Mouse (Mus musculus) spleen, adult 2 months (tissue): Measurements from ENCODE around the gene Tnfrsf1a. TPM values are rescaled to one million over a fixed set of nuclear protein-coding genes. Genes with fewer than 3 reads are reported as not detected.
A peak's percentile ranks its signal among the peaks of the same experiment; 100 is the strongest.

Source experiments
- DNase-seq, 2 experiments: peaks; one replicate each; pipeline versions ENCODE4 v3.0.0 to v3.0.0-alpha.2; 2012 to 2021; ENCODE audit warnings: low spot score in 2 of 2, low read depth in 1 of 2
- H3K27ac ChIP-seq: fragments of 200-500 bp; 2 replicates; pipeline ENCODE4 v1.5.1; 2012; ENCODE audit warnings: low read length, inconsistent platforms; ENCODE audit not compliant: insufficient read depth
- H3K27me3 ChIP-seq: fragments of 200-500 bp; 2 replicates; pipeline ENCODE4 v1.6.1; 2012; ENCODE audit warnings: mild to moderate bottlenecking, moderate library complexity, low read length, inconsistent platforms; ENCODE audit not compliant: control insufficient read depth, insufficient read depth
- H3K36me3 ChIP-seq: fragments of 200-500 bp; 2 replicates; pipeline ENCODE4 v1.6.1; 2012; ENCODE audit warnings: mild to moderate bottlenecking, low read length, inconsistent platforms; ENCODE audit not compliant: control insufficient read depth, insufficient read depth
- H3K4me1 ChIP-seq: fragments of 200-500 bp; 2 replicates; pipeline ENCODE4 v1.6.1; 2011; ENCODE audit warnings: inconsistent platforms; ENCODE audit not compliant: control insufficient read depth, insufficient read depth, insufficient read length
- H3K4me3 ChIP-seq: fragments of 200-500 bp; 2 replicates; pipeline ENCODE4 v1.5.1; 2011; ENCODE audit warnings: mild to moderate bottlenecking, inconsistent platforms; ENCODE audit not compliant: insufficient read depth, insufficient read length; ENCODE audit errors: extremely low read depth
- CTCF ChIP-seq: fragments of 200-500 bp; IDR thresholded peaks from 2 replicates; pipeline ENCODE4 v1.5.1; 2011; ENCODE audit warnings: mild to moderate bottlenecking, inconsistent platforms; ENCODE audit not compliant: insufficient read depth, insufficient read length, insufficient replicate concordance; ENCODE audit errors: extremely low read depth
- POLR2A ChIP-seq: fragments of 200-500 bp; IDR thresholded peaks from 2 replicates; pipeline ENCODE4 v1.6.1; 2011; ENCODE audit warnings: low read depth, low read length, inconsistent platforms
- WGBS: fragments of 180-500 bp; shearing (Covaris S2); methylation state at CpG from one replicate; pipeline ENCODE4 v1.1.7; 2018; 5-methylcytosine and 5-hydroxymethylcytosine counted together
- polyA plus RNA-seq: library from polyadenylated mRNA; depleted of rRNA; stranded (reverse); fragments of >200 nt; gene quantifications from 2 replicates; pipeline ENCODE4 v1.2.3, GENCODE M21; 2012

Gene Tnfrsf1a
- polyA plus RNA-seq, 1 experiment = 51.3 TPM

DNA sequence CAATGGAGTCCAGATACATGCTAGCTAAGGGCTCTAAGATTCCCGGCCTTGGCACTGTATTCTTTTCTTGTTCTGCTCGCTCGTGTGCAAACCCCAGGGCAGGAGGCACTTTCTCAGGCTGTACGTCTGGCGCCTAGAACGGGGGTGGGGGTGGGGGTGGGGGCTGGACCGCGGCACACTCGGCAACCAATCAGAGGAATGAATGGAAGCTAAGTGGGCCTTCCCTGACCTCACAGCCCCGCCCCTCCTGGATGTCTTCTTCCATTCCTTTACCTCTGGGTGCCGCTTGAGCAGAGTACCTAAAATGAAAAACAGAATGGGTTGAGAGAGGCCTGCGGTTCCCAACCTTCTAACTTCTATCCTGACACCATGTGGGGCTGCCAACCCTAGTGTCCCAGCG lies 40.2 kb upstream of the Tnfrsf1a start:
- WGBS = 85% methylated on average over 13 of the region's 13 CpGs

DNA sequence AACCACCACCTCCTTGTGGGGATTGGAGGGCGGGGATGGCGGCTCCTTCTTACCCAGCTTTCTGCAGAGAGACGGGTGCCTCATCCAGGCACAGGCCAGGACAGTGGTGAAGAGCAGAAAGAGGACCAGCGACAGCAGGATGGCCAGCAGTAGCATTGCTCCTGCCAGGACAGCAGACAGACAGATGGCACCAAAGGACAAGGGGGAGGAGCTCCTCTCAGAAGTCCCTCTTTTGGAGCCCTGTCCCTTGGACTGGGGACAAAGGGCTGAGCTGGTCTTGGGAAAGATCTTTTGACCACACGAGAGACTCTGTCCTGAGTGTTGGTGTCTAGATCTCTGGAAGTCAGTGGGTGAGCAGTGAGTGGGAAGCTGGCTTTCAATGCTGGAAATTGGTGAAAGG lies 39.8 kb upstream of the Tnfrsf1a start:
- WGBS = 93% methylated on average over 5 of the region's 5 CpGs
- no peaks in the 10 kb centered on the region for H3K4me1 ChIP-seq
- H3K4me3 ChIP-seq = no peak overlapping the region
- H3K27me3 ChIP-seq = peaks cover 8% of the 10 kb centered on the region; the same call in 1 of the 2 replicates
- H3K36me3 ChIP-seq = no peaks in the 10 kb centered on the region
- H3K27ac ChIP-seq = no peak overlapping the region
- DNase-seq = no peak
- no peak for TF ChIP-seq CTCF
- TF ChIP-seq POLR2A = no peak

More for the DNA sequence above, 40.2 kb upstream of the Tnfrsf1a start:
- no peak for DNase-seq
- no peaks in the 10 kb centered on the region for H3K36me3 ChIP-seq
- H3K27ac ChIP-seq = no peak overlapping the region
- peaks cover 6% of the 10 kb centered on the region; the same call in 1 of the 2 replicates for H3K27me3 ChIP-seq
- no peaks in the 10 kb centered on the region for H3K4me1 ChIP-seq
- no peak for TF ChIP-seq CTCF
- no peak for TF ChIP-seq POLR2A
- no peak overlapping the region for H3K4me3 ChIP-seq

DNA sequence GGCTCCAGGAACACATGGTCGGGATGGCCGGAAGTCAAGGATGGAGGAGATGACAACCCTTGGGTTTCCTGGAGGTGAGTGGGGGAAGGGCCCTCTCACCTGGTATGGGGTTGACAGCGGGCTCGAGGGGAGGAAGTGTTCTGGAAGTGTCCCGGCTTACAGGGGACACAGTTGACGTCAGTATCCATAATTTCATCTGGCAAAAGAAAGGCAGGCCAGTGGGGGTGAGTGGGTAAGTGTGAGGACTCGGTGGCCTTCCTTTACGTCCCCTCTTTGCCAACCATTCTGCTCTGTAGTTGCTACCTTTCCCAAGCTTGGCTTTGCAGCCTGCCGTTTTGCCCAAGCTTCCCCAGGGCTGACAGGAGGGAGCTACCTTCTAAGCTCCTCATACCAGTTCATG lies 37.0 kb upstream of the Tnfrsf1a start:
- Histone ChIP-seq H3K4me1 (no peaks in the 10 kb centered on the region), H3K27me3 (peaks cover 8% of the 10 kb centered on the region; the same call in 1 of the 2 replicates), H3K27ac (no peak overlapping the region), H3K36me3 (no peaks in the 10 kb centered on the region), H3K4me3 (no peak overlapping the region)
- TF ChIP-seq POLR2A = no peak
- TF ChIP-seq CTCF = no peak
- no peak for DNase-seq
- WGBS = 94% methylated on average over 9 of the region's 9 CpGs

DNA sequence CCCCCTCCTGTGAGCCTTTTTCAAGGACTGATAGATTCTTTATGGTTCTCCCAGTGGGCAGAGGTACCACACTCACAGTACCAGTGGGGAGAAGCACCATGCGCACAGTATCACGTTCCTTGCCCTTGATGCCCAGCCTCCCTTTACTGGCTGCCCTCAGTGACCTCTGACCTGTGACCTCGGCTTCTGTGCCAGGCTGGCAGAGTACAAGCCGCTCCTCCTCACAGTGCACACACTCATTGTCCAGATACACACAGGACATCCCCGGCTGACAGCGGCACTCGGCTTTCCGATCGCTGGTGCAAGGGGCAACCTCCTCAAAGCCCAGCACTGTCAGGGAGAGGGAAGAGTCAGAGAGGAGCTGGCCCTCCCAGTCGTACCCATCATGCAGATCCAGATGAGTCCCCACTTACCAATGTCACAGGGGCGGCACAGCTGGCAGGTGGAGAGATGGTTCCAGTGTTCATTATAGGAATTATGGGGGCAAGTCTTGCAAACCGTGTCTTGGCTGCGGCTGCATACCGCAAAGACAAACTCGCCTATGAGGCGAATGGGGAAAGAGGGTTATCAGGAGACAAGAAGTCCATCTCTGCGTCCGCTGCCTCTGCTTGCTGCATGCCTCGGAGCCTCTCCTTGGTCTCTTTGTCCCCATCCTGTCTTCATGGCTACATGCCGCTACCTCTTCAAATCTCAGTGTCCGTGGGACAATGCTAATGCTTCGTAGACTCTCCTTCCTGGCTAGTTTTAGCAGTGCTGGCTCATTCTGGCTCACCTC lies 36.4 kb upstream of the Tnfrsf1a start:
- no peak for TF ChIP-seq POLR2A
- no peak for TF ChIP-seq CTCF
- H3K4me1 ChIP-seq = no peaks in the 10 kb centered on the region
- peaks cover 8% of the 10 kb centered on the region; the same call in 1 of the 2 replicates for H3K27me3 ChIP-seq
- peak overlapping the region; percentile 50 for H3K4me3 ChIP-seq
- H3K27ac ChIP-seq = no peak overlapping the region
- H3K36me3 ChIP-seq = no peaks in the 10 kb centered on the region
- DNase-seq = no peak
- WGBS = 73% methylated on average over 22 of the region's 22 CpGs

DNA sequence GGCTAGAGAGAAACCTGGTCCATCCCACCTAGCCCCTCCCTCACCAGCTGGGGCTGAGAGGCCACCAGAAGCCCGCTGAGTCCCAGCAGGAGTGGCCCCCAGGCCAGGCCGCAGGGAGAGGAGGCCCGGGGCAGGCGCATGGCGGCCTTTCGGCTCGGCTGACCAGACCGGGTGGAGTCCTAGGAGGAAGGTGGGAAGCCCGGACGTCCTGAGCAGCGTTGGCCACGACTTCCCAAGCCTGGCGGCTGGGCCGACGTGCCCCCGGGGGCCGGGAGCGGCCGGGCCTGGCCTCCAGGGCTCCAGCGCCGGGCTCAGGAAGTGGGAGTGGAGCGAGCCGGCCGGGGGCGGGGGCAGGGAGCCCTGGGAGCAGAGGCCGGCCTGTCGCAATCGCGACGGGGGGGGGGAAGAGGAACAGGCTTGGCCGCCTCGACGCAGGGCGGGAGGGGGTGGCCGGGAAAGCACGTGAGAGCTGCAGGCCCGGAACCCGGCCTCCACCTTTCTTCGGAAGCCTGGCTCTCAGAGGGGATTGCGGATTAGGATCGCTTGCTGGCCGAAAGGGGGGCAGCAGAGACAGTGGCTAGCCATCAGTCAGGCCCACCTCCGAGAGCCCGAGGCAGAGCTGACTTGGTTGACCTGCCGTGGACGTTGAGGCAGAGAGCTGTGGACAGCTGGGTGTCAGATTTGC lies 35.5 kb upstream of the Tnfrsf1a start, which contains the start of gene Ltbr:
TSS of gene Ltbr (minus strand) at position 340 of the 685 bp plus-strand sequence.
- peaks cover 8% of the 10 kb centered on the region; the same call in 1 of the 2 replicates for H3K27me3 ChIP-seq
- peak in 1 of 2 experiments; percentile 28 for DNase-seq
- TF ChIP-seq CTCF (no peak), POLR2A (no peak)
- H3K4me1 ChIP-seq = no peaks in the 10 kb centered on the region
- H3K4me3 ChIP-seq = peak within 1 kb of the TSS; percentile 50
- H3K27ac ChIP-seq = peak within 1 kb of the TSS; percentile 37
- no peaks in the 10 kb centered on the region for H3K36me3 ChIP-seq
- 6% methylated on average over 30 of the region's 46 CpGs for WGBS

DNA sequence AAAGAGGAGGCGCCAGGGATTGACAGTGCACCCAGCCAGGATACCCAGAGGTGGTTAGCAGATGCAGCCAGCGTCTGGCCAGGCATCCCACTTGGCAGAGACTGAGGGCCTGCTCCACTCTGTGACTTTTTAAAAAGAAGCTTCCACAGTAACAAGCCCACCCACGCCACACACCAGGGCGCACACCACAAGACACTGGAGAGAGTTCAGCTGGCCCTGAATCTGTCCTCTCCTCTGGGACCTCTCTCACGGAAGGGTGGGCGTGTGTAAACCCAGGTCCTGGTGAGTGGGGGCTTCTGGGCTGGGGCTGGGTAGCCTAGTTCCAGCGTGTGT lies 35.0 kb upstream of the Tnfrsf1a start:
- H3K4me1 ChIP-seq = no peaks in the 10 kb centered on the region
- H3K27me3 ChIP-seq = peaks cover 8% of the 10 kb centered on the region; the same call in 1 of the 2 replicates
- no peak for DNase-seq
- H3K27ac ChIP-seq = peak overlapping the region; percentile 37; the same call in 1 of the 2 replicates
- no peaks in the 10 kb centered on the region for H3K36me3 ChIP-seq
- peak overlapping the region; percentile 42 for H3K4me3 ChIP-seq
- no peak for TF ChIP-seq POLR2A
- TF ChIP-seq CTCF = no peak
- 77% methylated on average over 7 of the region's 7 CpGs for WGBS
